Mouse (Mus musculus): Measurements from ENCODE around the gene Vash2. TPM values are rescaled to one million over a fixed set of nuclear protein-coding genes. Genes with fewer than 3 reads are reported as not detected.

Vash2 gene
- not detected for total RNA-seq (2023)

GRCm38 (mm10) chr1:190979100-190979563 is at the start of gene Vash2:
Vash2 (minus strand) TSS chr1:190979296.

GRCm38 (mm10) chr1:191026021-191026713 is 47.1 kb upstream of the Vash2 start, which contains the start of gene Flvcr1:
Flvcr1 (minus strand) TSS chr1:191026158.

GRCm38 (mm10) chr1:190924812-190925211 is 54.3 kb downstream of the Vash2 start, which contains the start of gene Angel2:
Angel2 (plus strand) TSS chr1:190925112.

GRCm38 (mm10) chr1:190911415-190912123 is 67.5 kb downstream of the Vash2 start, which contains the start of gene Rps6kc1:
Rps6kc1 (minus strand) TSS chr1:190911770.

Other genes starting within 250 kb of the Vash2 start
- gene Rps6kc1, start 67.5 kb downstream of the Vash2 start, total RNA-seq (2023), result 10 to 100 TPM; 21.1 TPM
- 10 to 100 TPM; 59.7 to 72.3 TPM for gene Angel2, start 54.2 kb downstream of the Vash2 start, total RNA-seq (2023)
- 10 to 100 TPM; 26.9 to 32.4 TPM for gene Flvcr1, start 46.9 kb upstream of the Vash2 start, total RNA-seq (2023)
- not detected for gene Spata45, start 57.3 kb upstream of the Vash2 start, total RNA-seq (2023)
- gene Tatdn3, start 83.6 kb upstream of the Vash2 start, total RNA-seq (2023), result 10 to 100 TPM; 10.0 to 10.1 TPM
- gene Nsl1, start 83.7 kb upstream of the Vash2 start, total RNA-seq (2023), result 1 to 10 TPM; 1.3 to 3.0 TPM
- gene Batf3, start 118.6 kb upstream of the Vash2 start, total RNA-seq (2023), result not detected
- gene Fam71a, start 185.5 kb upstream of the Vash2 start, total RNA-seq (2023), result not detected
- 1 to 10 TPM; 1.7 to 4.8 TPM for gene Atf3, start 238.7 kb upstream of the Vash2 start, total RNA-seq (2023)

All from T-cell, adult 66 days (primary cell).